Mouse (Mus musculus) CD4-positive, CD25-positive, alpha-beta regulatory T cell, adult 9 weeks (primary cell): ENCODE measurements around the gene Chd3. TPM values are rescaled to one million over a fixed set of nuclear protein-coding genes. Genes with fewer than 3 reads are reported as not detected.

Source experiments
- polyA plus RNA-seq: library from polyadenylated mRNA; unstranded; fragments of 100-300 nt; shearing (Covaris generic); gene quantifications from one replicate; pipeline ENCODE4 v1.2.1, GENCODE M21; 2017

Chd3 gene
- 60.6 TPM for polyA plus RNA-seq

GRCm38 (mm10) chr11:69369215-69369989 is at the start of gene Chd3:
Gene Chd3 (minus strand): TSS chr11:69369406.

GRCm38 (mm10) chr11:69413221-69414181 is 44.3 kb upstream of the Chd3 start, which contains the start of gene Kdm6b:
Gene Kdm6b (minus strand): TSS chr11:69413675.

DNA sequence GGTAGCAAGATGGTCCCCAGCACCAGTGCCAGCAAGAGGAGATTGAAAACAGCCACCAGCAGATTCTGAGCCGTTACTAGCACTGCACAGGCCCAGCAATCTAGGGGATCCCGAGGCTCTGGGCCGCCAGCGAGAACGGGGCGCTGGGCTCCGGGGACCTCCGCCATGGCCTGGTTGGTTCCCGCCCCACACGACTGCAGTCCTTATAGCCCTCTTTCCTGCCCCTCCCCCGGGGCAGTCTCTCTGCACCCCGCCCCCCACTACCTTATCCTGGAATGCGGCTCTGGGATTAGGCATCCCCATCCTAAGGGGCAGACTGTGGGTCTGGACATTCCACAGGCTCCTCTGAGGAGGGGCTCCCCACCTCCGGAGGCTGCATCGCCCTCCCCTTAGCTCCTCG is 28.9 kb upstream of the Chd3 start, which contains the start of gene Tmem88:
Tmem88 (minus strand) TSS at position 176 of the 400 bp plus-strand sequence.

DNA sequence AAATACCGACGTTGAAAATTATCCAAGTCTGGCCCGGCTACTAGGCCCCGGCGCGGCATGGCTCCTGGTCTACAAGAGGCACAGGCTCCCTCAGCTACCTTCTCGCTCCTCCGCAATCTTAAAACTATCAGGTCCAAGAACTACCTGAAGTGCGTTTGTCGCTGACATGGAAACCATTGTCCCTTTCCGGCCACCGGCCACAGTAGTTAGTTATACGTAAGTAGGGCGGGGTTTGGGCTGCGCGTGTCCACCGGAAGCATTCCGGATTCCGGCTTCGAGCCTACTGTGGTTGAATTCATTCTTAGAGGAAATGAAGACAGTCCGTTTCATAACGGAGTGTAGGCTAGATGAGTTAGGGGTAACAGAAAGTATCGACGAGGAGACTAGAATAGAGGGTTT is 26.0 kb upstream of the Chd3 start, which contains the start of the genes Naa38 and Cyb5d1:
Naa38 (plus strand) TSS at position 253 of the 399 bp plus-strand sequence.
Cyb5d1 (minus strand) TSS at position 397 of the 399 bp plus-strand sequence.

GRCm38 (mm10) chr11:69340161-69341131 is 28.8 kb downstream of the Chd3 start, which contains the start of gene Rnf227:
Gene Rnf227 (plus strand): TSS chr11:69340461.

DNA sequence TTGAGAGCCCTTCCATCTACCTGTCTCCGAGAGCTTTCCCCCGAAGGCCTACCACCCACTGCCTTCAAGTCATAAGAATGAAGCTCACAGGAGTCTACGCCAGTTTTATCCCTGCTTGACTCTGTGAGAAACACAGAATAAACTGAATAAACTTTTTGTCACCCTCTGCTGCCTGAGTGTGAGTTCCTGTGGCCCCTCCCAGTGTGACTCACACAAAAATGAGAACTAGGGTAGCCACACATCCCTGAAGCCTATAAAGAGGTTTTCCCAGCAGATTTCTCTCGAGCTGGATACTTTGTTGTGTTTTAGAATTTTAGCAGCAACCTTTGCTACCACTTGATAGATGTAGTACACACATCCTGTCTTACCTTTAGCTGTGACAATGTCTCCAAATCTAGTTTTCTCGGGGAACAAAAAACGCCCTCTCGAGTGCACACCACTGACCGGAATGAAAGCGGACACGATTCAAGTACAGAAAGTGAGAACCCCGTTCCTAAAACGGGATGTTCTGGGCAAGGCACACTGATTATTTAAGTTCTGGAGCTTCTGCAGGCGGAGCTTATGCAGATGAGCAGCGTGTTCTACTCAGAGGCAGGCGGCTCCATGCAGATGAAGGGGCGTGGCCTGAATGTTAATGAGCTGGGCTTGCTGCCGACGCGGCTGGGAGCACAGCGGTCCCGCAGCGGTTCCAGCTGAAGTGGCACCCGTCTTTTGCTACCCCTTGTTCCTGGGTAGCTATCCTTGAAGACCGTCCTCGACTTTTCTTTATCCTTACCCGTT is 43.4 kb downstream of the Chd3 start, which contains the start of gene Kcnab3:
Kcnab3 (plus strand) TSS at position 631 of the 780 bp plus-strand sequence.

DNA sequence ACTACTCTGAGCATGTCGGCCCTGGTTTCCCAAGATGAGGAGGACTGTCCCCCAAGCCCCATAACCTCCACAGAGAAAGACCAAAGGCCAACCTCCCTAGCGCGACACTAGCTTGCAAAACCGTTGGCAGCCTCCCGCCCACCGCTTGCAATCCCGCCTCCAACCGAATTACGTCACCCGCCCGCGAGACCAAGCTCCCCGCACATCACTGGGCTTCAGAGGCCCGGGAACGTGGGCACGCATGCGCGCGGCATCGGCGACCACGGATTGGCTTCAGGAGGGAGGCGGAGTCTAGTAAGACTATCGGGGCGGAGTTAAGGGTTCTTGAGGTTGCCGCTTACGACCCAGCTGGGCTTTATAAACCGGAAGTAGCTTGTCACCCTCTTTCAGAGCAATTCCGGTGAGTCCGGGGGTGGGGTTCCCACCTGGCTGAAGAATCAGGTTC is 45.5 kb downstream of the Chd3 start, which contains the start of the genes Cntrob and Trappc1:
Cntrob (minus strand) TSS at position 109 of the 445 bp plus-strand sequence.
Trappc1 (plus strand) TSS at position 314 of the 445 bp plus-strand sequence.

Other genes with a start within 250 kb of the Chd3 start
- gene Hes7, start 249.0 kb downstream of the Chd3 start, polyA plus RNA-seq = not detected
- gene 9130213A22Rik, start 246.8 kb downstream of the Chd3 start, polyA plus RNA-seq = not detected
- gene Aloxe3, start 243.5 kb downstream of the Chd3 start, polyA plus RNA-seq = 0.46 TPM
- not detected for gene Alox12b, start 212.4 kb downstream of the Chd3 start, polyA plus RNA-seq
- gene Alox8, start 171.6 kb downstream of the Chd3 start, polyA plus RNA-seq = 7.9 TPM
- 0.24 TPM for gene Gucy2e, start 132.4 kb downstream of the Chd3 start, polyA plus RNA-seq
- 16.9 TPM for gene Cntrob, start 45.6 kb downstream of the Chd3 start, polyA plus RNA-seq
- 112 TPM for gene Trappc1, start 45.4 kb downstream of the Chd3 start, polyA plus RNA-seq
- 2.9 TPM for gene Kcnab3, start 43.1 kb downstream of the Chd3 start, polyA plus RNA-seq
- 4.7 TPM for gene Rnf227, start 28.9 kb downstream of the Chd3 start, polyA plus RNA-seq
- gene Naa38, start 26.1 kb upstream of the Chd3 start, polyA plus RNA-seq = 146 TPM
- 38.7 TPM for gene Cyb5d1, start 26.2 kb upstream of the Chd3 start, polyA plus RNA-seq
- gene Tmem88, start 28.8 kb upstream of the Chd3 start, polyA plus RNA-seq = 1.2 TPM
- 4.3 TPM for gene Kdm6b, start 44.3 kb upstream of the Chd3 start, polyA plus RNA-seq
- gene Dnah2, start 179.7 kb upstream of the Chd3 start, polyA plus RNA-seq = not detected
- gene Efnb3, start 190.8 kb upstream of the Chd3 start, polyA plus RNA-seq = 0.36 TPM
- gene Wrap53, start 210.8 kb upstream of the Chd3 start, polyA plus RNA-seq = 30.3 TPM
- gene Trp53, start 211.0 kb upstream of the Chd3 start, polyA plus RNA-seq = 257 TPM
- gene Atp1b2, start 236.5 kb upstream of the Chd3 start, polyA plus RNA-seq = not detected
- gene Shbg, start 248.5 kb upstream of the Chd3 start, polyA plus RNA-seq = not detected